Mouse (Mus musculus) spleen, embryonic (tissue): ENCODE data around the gene Gm20547.

Experiments used
- CTCF ChIA-PET: fragments of 350-600 bp; sonication (Branson Sonifier 250); formaldehyde crosslinking; loops from one replicate; lab custom pipeline; 2022; lab: Charles Lee

Gene Gm20547

DNA sequence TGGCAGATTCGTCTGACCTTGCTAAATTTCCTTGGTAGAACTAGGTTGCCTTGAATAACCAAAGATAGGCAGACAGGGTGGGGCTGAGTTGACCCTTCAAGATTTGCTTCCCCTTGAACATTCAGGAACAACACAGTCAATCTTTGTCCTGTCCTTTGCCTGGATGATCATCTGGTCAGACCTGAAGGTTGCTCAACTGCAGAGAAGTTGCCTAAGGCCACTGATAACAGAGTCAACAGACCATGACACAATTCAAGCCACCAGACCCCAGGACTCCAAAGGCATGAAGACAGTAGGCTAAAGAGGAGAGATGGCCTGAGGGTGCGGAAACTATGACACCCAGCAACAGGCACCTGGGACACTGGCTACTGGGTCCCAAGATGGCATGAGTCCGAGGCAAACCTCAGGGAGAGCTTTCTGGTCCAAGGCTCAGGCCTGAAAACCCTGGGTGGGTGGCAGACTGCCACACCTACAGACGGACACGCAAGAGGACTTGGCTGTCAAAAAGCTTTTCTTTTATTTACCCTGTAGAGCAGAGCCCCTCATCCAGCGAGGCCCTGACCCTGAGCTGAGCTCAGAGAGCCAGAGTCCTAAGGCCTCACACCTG lies 73.1 kb downstream of the Gm20547 start:
- CTCF ChIA-PET: no interaction called here

DNA sequence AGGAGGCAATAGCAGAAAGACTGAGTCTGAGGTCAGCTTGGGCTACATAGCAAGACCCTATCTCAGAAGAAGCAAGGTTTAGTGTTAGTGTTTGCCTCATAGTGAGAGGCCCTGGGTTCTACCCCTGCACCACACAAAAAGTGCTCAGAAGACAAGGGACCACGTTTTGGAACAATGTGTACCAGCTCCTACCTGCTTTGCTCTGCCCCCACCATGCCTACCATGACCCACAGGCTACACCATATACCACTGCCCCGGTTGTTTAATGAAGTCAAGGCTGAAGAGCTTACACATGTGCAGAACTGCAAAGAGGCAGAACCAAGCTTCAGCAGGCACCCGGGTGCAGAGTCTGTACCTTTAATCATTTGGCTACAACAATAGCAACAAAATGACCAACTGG lies 74.7 kb downstream of the Gm20547 start:
- CTCF ChIA-PET: no interaction called here
